Mouse (Mus musculus) urinary bladder, postnatal 36 days (tissue): ENCODE measurements at regions not wholly inside any gene's neighbourhood (a gene's known extent, or its start where the extent isn't known, plus 50 kb on each side); places are given as distances from the start of the nearest gene placed in this dataset.

Source experiments
- DNase-seq, 2 experiments: peaks; one replicate each; pipeline ENCODE4 v3.0.0; 2022; ENCODE audit warnings: low spot score in 2 of 2, mixed read lengths in 1 of 2

DNA sequence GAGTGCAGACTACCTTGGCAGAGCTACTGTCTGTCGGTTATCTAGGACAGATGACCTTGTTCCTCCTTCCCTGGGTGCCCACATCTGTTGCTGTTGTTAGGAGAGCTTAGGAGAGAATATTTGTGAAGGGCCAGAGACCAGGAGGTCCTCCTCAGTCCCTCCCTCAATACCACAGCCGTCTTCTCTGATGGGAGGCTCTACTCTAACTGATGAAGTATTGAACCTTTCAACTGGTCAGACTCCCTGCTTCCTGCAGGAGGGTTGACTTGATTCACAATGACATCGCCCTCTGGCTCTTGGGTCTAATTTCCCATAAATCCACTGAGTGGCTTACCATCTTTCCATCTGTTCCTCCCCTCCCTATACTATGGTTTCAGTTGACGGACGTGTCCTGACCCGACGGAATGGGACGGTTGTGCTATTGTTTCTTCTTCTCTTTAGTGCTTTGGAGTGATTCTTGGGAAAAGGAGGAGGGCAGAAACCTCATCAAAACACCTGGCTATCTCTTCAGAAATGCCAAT is 253.3 kb downstream of the Cd83 start:
- no peak for DNase-seq

DNA sequence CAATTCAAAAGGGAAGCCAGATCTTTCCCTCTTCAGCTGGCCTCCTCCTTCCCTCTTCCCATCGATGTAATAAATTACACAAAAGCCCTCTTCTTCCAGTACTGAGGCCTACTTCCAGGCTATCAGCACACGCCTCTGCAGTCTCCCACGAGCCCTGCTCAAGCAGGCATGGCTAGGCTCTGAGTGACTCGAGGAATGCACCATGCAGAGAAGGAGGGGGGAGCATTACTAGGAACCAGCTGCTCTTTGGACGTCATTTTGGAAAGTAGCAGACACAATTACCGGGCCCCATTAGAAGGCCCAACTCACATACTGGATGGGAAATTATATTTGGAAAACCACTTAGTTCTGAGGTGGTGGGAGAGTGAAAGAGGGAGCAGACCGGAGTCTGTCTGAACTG is 253.7 kb downstream of the Cd83 start:
- no peak for DNase-seq

DNA sequence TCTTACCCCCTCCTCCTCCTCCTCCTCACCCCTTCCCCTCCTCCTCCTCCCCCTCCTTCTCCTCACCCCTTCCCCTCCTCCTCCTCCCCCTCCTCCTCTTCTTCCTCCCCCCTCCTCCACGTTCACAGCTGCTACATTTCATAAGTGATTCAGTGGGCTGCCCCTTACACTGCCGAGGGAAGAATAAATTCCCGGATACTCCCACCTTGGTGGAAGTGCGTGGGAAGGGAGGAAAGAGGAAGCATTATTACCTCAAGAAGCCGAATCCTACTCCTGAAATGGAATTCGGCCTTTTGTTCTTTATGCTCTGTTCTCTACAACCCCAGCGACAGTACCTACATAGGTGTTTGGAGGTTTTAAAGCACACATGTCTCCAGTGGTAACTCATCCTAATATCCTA is 256.1 kb downstream of the Cd83 start:
- DNase-seq = no peak

DNA sequence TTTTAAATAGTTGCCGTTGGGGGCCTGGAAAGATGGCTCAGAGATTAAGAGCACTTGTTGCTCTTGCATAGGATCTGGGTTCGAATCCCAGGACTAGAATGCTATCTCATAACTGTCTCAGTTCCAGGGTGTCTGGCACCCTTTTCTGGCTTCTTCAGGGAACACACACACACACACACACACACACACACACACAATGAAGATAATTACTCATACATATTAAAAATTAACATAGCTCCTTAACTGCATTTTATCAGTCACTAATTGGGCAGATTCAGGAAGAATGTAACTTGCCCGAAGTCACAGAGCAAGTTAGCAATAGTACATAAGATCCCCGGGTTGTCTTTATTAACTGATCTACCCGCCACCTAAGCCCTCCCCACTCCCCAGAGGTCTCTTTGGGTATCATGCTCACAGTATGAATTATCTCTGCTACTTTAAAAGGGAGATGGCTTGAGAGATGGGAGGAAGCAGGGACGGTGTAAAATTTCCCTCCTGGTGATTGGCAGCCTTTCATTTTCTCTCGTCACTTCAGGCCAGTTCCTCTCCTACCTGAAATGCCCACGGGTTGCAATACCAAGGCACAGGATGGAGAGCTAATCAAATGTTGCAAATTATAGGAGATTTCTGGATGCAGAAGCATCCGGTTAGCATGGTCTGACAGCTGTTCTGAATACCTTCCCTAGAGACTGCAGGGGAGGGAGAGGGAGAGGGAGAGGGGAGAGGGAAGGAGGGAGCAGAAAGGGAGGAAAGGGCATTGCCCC is 258.3 kb downstream of the Cd83 start:
- no peak for DNase-seq

DNA sequence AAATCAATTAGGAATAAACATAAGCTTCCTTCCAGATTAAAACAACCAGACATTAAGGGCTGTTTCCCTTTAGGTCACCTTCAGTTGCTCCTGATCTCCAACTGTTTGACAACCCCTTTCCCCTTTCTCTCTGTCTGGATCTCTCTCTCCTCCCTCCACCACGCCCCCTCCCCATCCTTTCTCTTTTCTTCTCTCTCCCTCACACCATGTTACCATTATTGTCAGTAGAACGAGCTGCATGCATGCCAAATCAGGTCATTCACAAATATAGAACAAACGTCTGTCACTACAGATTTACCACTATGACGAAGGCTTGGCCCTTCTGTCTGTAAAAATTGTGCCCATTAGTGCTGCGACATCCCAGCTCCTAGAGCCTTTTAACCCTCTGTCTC is 258.9 kb downstream of the Cd83 start:
- DNase-seq = no peak

DNA sequence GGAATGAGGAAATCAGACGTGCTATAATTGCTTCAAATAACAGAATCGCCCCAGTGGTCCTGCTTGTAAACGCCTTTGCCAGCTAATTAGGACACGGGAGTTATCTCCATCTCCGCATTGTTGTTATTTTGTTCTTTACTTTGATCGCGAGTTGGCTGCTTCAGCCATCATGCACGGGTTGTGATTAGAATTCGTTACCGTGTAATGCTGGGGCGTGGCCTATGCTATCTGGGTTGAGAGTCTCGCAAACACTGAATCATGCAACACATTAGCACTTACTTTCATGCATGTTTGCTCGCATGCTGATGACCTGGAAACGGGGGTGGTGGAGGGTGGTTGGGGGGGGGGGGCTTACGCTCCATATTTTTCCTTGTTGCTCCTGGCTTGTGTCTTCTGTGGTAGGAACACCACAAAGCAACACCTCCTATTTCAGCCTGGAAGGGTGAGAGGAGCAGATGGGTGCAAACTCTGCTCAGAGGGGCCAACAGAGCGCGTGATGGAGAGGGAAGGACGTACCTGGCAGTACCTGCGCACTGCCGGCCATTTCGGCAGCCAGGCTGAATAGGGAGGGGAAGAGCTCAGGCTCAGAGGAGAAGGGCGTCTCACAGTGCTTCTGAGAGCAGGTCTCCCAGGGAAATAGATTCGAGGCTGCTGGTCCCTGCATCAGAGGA is 260.1 kb downstream of the Cd83 start:
- no peak for DNase-seq

DNA sequence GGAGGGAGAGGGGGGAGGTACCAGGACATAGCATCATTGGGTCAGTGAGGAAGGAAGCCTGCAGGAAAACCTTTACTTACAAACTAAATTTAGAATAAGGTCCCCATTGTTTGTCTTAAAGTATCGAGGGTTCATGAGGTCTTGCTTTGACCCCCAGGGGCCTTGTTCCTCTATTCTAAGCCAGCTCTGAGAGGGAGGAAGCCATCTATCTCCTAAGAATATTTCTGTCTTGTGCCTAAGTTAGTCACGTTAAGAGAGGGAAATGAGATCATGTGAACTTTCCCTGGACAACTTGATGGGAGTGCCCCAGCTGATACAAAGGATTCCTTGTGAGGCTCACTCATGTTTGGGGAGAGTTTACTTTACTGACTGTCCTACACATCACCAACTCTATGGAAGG is 261.9 kb downstream of the Cd83 start:
- no peak for DNase-seq

DNA sequence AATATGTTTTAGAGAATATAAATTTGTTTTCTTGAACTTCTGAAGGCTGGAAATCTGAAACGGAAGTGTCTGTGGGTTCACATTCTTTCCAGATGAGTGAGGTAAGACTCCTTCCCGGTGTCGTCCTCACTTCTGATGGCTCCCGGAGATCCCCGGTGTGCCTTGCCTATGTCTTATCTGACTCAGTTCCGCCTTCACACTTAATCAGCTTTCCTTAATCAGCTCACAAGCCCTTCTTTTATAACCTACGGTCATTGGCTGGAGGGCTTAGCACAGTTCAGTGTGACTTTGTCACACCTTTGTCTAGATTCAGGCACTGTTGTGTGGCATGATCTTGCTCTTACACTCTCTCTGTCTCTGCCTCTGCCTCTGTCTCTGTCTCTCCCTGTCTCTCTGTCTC is 269.6 kb downstream of the Cd83 start:
- DNase-seq = no peak

DNA sequence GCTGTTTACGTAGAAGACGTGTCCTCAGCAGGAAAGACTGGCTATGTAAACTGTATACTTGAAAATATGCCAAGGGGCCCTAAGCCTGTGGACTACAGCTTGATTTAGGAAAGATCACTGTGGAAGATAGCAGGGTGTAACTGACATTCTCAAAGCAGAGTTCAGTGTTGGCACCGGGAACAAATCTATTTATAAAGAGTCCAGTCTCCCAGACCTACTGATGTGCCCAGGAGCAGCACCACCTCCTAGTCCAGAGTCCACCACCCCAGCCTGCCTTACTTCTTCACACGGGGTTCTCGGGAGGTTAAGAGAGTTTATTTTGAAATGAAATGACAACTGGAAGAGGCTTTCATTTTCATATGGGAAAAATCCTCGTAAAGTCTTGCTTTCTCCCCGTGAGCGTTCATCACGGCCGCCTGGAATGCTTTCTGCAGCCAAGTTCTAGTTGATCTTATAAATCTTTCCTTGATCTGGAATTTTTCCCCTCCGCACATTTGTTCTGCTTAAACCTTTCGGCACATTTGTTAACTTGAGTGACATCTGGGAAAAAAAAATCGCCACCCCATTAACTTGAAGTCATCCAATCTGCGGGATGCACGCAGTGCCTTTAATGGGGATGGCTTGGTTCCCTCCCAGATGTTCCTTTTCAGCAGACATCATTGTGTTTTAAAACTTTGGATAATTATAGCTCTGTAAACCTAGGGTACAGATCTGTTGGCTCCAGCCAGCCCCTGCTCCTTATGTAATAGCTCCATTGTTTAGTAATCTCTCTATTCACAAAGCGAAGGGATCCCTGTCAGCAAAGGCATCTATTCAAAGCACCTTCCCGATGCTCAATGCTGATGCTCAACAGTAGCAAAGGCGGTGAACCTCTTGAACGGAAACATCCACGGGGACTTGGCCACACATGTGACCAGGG is 271.3 kb downstream of the Cd83 start:
- peak; percentile 14 to 17 for DNase-seq

DNA sequence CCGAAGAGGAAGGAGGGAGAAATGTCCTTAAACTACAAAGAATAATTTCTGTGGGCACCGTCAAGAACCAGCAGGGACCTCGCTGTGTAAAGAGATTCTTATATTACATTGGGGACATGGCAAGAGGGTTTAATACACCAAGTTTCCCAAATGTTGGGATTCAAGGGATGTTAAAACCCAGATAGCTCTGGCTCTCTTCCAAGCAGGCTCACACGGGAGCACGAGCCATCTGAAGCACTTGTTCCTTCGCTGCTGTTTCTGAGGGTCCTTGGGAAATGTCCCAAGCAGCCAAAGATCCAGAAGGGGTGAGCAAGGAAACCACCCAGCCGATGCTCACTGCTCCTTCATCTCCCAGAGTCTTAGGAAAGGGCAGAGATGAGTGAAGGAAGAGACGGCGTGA is 272.1 kb downstream of the Cd83 start:
- DNase-seq = no peak

DNA sequence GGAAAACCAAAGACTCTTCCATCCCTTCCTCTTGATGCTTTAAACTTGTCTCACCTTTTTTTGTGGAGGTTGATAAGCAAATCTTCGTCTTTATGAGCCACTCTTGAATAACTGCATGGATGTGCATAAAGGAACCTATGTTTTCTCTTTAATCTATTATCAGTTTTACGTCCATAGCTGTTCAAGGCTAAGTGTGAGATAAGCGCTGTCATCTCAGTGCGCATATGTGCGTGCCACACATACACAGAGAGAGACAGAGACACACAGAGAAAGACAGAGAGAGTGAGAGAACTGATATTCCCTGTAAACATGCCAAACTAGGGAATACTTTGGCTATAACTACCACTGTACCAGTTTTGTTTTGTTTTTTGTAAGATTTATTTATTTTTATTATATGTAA is 273.0 kb downstream of the Cd83 start:
- DNase-seq = no peak

DNA sequence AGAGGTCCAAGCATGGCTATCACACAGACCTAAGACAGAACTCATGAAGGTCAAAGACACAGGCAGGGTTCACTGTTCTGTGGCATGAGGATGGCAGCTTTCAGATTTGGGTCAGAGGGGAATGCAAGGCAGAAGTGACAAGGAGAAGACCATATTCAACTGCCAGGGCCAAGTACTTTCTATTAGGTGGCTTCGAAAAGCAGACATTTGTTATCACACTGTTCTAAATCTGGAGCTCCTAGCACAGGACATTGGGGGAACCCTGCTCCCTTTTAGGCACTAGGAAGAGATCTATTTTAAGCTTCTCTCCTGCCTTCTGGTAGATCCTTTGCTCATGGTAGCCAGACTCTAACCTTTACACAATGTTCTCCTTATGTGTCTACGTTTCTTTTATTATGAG is 273.7 kb downstream of the Cd83 start:
- no peak for DNase-seq

DNA sequence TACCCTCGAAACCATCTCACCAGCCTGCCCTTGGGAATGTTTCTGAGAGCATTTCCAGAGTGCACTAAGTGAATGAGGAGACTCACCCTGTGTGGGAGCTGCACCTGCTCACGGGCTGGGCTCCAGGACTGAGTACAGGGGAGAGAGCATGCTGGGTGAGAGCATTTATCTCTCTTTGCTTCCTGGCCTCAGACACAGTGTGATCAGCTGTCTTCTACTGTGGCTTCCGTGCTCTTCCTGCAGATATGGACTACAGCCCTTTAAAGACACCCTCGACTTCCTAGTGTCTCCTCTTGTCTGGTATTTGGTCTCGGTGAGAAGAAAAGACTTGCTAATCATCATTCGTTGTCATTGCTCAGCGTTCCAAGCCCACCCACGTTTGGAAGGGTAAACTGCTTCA is 274.9 kb downstream of the Cd83 start:
- DNase-seq = no peak

DNA sequence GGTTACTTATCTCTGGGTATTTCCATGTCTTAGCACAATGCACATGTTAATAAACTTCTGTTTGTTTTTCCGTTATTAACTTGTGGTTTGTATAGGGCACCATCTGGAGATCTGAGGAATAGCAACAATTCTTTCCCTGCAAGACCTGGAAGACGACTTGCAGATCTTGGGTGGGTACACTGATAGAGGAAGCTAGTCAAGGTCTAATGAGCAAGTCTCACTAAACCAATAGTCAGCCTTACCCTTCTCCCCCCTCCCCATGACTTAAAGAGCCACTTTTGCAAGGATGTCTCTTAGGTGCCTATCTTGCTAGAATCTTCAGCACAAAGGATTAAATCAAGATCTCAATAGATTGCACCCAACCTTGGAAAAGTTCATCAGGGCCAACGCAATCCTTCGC is 276.7 kb downstream of the Cd83 start:
- no peak for DNase-seq

DNA sequence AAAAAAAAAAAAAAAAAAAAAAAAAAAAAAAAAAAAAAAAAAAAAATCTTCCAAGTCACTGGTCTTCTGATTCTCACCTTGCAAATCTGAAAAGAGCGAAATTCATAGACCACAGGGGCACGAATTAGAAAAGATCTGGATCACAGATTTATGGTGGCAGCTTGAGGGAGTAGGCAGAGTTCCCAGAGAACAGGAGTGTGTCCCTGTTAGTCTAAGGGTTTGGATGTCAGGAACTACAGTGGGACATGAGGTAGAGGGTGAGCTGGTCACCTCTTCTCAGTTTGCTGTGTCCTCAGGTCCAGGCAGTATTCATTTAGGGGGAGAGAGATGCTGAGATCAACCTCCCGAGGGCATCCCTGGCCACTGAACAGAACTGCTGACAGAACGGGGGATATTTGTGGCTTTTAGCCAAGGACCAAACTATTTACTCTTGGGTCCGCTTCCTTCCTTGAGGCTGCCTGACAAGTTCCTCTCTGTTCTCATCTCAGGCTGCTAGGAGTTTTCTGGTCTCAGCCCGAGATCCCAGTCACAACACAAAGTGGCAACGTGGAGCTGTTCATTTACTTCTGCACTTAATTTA is 277.2 kb downstream of the Cd83 start:
- no peak for DNase-seq

DNA sequence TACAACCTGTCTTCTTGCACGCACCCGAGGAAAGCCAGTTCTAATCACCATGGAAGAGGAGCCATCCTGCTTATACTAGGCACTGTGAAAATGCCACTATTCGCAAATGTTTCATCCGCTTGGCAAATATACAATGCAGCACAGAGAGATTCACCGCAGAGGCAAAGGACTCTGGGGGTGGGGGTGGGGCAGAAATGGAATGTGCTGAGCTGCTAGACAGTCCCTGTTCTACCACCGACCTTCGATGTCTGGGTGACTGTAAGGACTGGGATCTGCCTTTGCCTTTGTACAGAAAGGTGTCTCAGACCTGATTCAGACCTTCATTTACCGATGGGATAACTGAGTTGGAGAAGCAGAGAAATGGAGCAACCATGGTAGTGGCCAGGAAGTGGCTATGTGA is 278.7 kb downstream of the Cd83 start:
- DNase-seq = no peak

DNA sequence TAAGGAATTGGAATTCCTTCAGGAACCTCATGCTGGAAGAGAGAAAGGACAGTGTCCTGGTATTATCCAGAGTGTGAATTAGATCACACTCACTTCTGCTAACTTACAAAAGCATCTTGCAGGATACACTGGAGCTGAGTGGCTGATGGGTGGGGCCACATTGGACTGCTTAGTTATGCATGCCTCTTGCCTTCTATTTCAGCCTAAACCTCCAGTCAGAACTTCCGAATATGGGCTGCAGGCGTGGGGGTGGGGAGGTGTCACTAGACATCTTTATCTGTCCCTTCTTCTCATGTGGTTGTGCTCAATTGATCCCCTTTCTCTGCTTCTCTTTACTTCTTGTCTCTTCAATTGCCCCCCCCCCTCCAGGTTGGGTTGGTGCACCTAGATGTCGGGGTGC is 279.5 kb downstream of the Cd83 start:
- DNase-seq = no peak

DNA sequence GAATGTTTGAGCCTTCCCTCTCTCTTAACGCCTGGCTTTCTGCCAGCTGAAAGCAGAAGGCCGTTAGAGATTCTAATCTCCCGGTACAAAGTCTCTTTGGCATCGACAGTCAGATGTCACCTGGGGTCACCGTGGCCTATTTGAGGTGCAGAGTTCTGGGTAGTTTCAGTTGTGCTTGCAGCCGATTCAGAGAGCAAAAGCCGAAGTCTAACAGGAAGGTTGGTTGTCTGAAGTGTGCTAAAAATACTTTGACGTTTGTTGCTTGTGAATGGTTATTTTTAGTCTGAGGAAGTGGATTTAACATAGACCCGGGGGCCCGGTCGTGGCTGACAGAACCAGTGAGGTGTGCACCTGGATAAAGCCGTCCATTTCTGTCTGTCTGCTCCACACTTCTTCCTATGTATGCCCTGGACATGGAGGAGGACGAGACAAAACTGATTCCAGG is 281.2 kb downstream of the Cd83 start:
- DNase-seq = no peak

DNA sequence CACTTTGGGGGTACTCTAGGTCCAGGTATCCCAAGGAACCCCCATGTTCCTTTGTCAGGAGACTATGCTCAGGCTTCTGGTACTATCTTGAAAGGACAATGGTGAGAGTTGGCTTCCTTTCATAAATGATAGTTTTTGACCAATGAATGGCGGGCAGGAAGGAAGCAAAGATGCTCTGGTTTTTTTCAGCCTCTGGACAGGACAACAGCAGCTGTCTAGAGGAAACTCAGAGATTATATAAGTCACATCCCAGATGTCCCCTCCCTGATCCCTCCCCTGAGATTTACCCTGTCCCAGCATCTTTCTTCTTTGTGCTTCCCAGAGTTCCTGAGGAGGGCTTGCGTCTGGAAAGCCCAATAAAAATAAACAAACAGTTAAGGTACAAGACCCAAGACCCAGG is 282.7 kb downstream of the Cd83 start:
- DNase-seq = no peak

DNA sequence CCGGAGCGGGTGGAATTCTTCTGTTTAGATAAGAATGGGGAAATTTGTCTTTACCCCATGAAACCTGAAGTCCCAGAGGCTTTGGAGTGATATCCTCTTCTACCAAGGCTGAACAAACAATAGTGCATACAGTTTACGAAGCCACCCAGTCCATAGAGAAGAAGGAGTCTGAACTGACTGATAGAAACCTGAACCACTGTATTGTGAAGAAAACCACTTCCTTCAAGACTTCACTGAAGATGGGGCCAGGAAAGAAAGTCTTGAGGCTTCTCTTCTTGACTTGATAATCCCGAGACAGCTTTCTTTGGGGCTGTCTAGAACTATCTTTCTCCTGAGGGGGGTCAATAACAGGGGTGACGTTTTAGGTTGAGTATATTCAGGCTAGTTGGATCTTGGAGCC is 284.4 kb downstream of the Cd83 start:
- no peak for DNase-seq

DNA sequence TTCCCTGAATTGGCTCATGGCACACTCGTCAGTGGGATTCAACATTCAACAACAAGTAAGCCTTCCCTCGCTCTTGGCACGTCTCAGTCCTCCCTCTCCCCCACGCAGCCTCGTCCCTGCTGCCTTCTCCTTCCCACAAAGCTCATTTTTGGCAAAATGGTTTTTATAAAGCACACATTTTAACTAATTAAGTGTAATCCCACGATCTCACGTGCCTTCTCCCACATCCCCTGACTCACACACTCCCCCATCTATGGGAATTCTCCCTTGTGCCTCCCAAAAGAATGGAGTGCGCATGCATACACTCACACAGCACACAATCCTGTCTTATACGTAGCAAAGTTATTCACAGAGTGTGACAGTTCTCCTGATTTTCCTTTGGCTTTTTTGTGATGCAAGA is 288.5 kb downstream of the Cd83 start:
- DNase-seq = no peak

DNA sequence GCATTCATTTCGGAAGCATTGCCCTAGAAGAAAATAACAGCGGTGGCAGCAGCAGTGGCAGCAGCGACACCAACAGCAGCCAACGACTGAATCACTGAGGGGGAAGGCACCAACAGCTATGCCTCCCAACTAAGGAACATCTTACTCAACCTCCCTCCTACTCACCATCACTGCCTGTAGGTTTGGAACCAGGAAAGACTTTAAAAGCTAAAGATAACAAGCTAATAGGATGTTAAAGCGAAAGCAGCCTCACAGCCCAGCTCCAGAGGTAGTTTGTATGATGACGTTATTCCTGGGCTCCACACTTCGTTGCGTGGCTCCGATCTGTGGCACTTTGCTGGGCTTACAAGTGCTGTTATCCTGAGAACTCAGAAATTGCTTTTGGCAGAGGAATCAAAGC is 289.6 kb downstream of the Cd83 start:
- no peak for DNase-seq
